Mouse (Mus musculus) frontal cortex, postnatal 10 days (tissue): ENCODE results near the gene Grik1.

Experiments
- DNase-seq, 2 experiments: peaks; one replicate each; pipeline ENCODE4 v3.0.0; 2022; ENCODE audit warnings: low spot score in 2 of 2, mixed read lengths in 1 of 2

Grik1 gene

DNA sequence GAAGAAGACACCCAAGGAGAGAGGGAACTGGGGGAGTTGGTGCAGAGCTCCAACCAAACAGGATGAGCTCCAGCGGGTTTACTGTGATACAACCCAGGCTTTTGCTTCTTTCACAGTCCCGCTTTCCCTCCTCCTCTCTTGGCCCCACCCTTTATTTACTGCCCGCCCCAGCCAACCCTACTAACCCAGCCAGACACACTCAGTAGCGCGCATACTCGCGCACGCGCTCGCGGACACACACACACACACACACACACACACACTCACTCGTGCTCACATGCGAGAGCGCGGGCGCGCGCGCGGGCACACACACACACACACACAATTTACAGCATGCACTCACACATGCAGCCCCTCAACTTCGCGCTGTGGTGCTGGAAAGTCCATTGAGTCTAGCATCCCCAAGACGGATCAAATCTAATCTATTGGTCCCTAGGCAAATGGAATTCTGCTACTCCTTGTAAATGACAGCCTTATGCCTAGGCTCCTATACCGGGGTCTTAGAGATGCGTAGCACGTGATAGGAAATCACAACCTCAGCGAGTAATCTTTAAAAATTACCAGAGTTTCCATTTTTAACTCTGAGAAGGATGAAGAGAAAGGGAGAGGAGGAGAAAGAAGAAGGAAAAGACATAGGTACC, at the start of gene Grik1:
Gene Grik1 (minus strand): TSS at position 134 of the 641 bp plus-strand sequence.
- DNase-seq: peak; percentile 38 to 39

DNA sequence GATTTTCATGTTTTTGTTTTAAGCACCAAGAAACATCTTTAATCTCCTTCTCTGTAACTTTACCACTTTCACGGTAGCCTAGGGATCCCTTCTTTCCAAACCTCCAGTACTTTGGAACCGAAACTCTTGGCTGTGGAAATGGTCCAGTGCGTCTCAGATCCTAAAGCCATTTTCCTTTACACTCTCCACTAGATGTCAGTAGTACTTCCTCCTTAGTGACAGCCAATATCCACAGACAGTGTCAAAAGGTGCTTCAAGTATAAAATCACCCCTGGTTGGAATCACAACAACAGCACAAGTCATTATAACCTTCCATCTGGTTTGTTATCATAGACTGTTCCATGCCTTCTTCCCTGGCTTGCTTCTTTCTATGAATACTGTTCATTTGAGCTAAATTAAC, 4.1 kb upstream of the Grik1 start:
- no peak for DNase-seq

DNA sequence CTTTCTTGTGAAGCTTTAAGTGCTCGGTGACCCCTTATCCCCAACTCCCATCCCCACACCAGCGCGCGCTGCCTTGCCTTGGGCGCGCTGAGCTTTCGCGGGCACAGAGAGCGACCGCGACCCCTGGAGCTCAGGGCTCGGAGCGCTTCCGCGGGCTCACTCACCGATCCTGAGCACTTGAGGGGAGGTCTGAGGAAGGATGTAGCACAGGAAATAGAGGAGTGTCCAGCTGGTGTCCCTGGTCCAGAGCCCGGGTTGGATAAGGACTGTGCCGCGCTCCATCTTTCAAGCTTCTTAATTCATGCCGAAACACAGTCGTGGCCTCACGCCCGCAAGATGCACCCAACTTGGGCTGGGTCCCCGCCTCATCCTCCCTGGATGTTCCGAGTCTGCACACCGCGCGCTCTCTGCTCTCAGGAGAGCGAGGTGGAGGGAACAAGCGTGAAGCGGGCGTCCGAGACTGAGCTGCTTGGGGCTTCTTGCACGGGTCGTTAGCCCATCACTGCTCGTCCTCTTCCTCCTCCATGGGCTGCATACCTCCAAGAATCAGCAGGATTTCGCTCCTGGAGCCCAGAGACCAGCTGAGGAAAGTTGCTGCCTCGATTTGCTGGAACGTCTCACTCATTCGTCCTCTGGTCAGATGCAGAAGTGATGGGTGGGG, 514 bp downstream of the Grik1 start:
- peak in 1 of 2 experiments; percentile 12 for DNase-seq

DNA sequence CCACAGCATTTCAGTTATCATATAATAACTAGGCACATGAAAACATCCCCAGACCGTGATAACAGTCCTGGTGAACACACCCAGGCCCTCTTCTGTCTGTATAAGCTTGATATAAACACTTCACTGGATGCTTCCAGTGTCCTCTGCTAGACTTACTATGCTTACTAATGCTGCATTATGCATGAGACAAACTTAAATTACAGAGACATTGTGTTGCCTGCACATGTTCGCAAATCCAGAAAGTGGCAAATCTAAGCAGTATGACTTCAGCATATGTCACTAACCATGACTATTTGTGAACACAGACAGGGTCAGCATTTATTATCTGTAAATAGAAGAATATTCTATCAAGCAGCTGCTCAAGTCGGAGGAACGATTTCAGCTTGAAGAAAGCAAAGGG, 31.7 kb downstream of the Grik1 start:
- no peak for DNase-seq

DNA sequence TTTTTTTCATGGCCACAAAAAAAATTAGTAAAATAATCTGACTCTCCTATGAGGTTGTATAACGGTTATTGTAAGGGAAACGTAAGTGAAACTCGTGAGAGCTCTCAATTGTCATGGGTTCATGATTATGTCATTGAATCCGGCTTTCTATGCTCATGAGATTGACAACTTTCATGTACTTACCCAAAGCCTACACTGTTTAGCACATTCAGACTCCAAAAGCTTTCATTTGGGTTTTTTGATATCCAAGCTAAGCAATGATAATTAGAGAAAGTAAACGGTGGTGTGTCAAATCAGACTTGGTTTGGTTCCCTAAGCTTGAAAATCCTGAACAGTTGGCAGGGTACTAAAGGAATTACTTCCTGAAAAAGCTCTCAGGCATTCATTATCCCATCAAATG, 33.0 kb downstream of the Grik1 start:
- no peak for DNase-seq

DNA sequence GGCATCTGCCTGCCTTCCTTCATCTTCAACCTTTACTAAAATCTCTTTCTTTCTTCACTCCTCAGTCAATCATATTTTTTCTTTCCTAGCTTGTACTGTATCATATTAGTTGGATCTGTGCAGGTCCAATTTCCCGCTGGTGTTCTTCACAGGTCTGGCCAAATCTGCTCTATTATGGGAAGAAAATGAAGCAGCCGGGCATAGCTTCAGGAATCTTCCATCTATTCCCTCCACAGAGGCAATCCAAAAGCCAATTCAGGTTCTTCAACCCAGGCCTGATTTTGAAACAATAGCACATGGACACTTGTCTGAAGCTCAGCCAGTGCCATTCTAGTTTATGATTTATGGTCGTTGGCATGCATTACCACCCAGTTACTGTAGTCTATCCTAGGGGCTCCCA, 34.0 kb downstream of the Grik1 start:
- no peak for DNase-seq

DNA sequence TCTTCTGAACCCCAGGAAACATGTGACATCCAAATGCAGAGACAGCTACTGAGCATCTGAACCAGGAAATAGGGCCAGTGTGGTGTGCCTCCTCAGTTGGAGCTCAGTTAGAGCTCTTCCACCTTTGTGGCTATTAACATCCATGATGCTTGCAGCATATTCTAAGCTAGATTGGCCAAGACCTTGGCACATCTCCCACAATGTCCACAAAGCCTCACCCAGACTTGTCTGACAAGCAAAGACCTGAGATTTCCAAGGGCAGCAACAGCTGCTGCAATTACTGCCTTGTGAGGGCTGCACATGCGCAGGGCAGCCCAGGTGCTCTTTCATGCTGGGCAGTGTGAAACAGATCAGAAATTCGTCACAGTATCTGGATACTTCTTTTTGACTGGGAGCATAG, 37.4 kb downstream of the Grik1 start:
- DNase-seq: no peak

DNA sequence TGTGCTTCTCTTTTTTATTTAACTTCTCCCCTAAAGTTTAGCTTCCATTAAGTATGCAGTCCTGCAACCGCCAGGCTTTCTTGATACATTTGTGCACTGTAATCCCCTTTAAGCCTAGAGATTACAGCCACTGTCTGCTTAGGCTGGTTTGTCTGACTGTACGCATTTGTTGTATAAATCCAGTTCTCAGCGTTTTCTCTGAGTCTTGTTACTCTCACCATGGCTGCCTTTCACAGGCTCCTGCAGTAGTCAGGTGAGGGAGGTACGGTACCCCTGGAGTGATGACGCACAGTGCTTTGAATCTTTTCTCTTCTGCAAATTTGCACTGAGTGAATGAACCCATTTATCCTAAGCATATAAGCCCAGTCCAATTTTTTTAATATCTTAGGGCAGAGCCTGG, 39.0 kb downstream of the Grik1 start:
- no peak for DNase-seq

DNA sequence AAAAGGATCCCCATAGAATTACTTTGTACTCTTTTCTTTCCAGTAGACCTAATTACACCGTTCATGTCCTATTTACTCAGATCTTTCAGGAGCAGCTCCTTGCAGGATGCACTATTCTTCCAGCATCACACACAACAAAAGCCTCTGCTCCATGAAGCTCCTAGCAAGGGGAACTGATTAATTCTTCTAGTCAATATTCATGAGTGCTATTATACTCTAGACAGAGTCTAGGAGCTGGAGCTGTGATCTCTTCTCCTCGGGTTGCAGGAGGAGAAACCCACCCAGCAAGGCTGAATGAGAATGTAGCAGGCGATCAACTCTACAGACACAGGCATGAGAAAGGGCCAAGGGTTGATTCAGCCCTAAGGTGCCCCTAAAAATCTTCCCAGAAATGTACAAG, 40.2 kb downstream of the Grik1 start:
- DNase-seq: no peak

DNA sequence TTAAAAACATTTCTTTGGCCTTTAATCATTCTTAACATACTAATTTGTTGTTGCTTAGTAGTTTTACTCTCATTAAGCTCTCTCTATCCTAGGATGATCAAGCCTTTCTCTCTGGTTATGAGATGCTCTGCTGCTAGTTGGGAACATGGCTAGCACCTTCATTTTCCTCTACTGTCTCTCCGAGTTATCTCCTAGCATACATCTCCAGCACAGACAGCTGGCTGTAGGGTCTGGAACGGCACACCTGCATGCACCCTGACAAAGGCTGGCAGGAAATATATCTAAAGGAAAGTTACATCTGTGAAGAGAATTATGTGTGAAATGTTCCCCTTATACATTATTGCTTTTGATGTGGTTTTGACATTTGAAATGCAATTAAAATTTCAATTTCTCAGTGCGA, 42.5 kb downstream of the Grik1 start:
- no peak for DNase-seq

DNA sequence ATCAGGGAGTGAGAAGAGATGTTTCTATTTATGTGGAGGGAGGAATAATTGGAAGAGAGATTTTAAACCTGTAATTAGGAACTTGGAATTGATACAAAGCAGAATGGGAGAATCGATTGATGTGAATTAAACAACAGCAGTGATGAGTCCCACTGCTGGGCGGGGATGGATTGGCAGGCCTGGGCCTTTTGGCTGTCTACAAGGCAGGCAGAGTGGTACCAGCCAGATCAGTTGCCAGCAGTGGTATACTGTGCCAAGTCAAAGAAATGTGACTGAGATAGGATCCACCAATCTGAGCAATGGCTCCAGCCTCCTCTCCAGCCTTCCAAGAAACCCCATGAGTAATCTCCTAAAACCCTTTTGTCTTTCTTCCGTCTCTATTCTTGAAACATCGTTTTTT, 45.4 kb downstream of the Grik1 start:
- DNase-seq: peak in 1 of 2 experiments; percentile 11

DNA sequence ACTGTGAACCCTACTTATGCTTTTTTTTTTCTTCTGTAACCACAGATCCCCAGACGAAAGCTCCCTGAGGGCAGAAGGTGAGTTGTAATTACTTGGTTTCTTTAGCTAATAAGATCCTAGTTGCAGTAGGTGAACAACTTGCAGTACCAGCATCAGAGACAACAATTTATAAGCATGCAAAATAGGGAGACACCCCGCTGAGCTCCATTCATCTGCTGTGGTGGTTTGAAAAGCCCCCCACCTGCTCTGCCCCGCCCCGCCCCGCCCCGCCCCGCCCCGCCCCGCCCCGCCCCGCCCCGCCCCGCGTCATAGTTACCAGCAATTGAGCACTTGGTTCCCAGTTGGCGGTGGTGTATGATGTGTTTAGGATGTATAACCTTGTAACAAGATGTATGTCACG, 64.4 kb downstream of the Grik1 start:
- DNase-seq: no peak

DNA sequence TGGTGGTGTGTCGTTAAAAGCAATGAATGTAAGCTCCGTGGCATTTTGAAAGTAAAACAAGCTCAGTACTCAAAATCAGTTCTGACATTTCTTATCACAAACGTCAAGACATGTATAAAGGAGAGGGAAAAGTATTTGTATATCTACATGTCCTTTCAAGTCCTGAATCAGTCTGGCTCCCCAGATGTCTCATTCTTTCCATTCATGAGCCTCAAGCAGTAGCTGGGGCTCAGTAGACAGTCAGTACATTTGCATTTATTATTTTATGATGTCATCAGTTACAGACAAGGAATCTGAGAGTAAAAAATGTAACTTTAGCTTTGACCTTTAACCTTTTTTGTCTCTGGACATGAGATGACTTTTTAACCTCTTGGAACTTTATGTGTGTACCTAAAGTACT, 68.1 kb downstream of the Grik1 start:
- DNase-seq: no peak

DNA sequence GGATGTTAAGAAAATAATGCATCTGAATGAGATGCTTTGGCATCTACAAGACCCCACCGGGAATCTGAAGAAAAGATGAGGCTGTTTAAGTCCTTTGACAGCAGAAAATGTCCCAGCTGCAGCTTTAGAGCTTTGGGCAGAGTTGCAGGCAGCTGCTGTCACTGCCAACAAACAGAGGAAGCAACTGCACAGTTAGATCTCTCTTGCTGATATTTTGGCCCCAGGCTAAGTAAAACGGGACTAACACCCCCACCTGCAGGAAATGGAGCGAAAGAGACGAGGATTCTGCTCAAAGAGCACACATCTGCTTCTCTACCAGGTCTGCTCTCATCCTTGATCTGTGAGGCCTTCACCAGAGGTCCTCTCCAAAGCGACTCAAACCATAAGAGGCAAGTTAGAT, 77.5 kb downstream of the Grik1 start:
- DNase-seq: no peak

DNA sequence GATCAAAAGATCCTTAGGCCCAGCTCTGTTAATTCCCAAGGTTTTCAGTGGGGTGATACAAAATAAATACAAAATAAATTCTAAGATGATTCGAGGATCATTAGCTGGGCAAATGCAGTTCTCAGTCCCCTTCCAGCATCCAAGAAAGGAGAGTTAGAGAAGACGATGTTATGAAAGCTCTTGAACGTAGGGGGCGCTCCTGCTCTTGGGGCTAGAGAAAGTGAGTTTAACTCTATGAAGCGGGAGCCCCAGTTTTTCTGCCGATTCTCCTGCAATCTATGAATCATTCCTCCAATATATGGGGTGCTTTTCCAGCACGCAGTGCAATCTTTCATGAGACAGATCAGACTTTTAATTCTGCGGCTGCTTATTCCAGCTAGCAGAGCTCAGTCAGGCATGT, 78.2 kb downstream of the Grik1 start:
- DNase-seq: no peak

DNA sequence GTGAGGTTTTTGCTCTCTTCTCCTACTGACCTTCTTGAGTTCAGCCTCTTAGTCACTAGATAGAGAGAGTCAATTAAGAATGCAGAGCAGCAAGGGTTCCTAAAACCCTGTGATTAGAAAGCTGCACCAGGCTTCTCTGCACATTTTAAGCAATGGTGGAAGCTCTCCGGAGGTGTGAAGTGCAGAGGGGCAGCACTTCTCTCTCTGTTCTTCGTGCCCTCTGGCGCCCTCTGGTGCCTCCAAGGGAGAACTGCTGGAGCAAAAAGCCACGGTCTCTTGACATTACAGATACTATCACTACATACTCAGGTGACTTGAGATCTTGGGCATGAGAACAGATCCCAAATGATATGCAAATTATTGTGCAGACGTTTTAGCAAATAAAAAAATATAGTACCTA, 85.7 kb downstream of the Grik1 start:
- peak; percentile 25 to 58 for DNase-seq

DNA sequence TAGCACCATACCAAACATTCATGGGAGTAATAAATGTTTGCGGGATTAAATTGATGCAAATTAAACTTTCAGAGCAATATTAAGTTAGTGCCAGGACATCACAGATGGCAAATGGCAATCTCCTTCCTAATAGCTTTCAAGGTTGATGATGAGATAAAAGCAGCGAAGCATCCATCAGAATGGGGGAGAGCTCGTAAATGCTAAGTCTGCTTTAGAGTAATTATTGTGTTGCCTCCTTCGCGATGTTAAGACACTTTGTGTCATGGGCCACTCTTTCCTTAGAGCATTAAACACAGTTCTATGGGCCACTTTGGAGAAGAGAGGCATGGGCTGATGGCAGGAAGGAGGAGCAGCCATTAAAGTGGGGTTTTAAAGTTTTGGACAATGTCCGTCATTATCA, 86.1 kb downstream of the Grik1 start:
- no peak for DNase-seq

DNA sequence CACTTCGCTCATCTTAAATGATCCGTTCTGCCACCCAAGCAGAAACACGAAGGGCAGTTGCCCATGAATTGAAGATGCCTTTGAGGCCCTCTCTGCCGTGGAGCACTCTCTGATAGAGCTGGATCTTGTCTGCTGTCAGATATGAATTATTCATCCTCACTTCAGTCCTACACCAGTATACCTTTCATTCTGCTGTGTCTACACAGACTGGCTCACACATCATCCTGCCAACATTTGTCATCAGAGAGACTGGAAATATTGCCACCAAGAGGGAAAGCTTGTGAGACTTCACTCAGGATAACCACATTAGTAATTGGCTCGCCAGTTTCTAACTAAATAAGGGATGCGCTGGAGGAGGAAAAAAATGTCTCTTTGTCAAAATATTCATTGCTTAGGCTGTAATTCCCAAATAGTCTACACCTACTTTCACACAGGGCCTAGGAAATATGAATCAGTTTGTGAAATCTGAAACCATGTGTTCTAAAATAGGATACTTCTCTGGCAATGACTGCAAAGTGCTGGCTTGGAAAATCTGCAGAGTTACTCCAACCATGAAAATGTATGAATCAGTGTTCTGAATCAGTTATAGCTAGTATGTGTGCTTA, 102.5 kb downstream of the Grik1 start:
- DNase-seq: no peak

DNA sequence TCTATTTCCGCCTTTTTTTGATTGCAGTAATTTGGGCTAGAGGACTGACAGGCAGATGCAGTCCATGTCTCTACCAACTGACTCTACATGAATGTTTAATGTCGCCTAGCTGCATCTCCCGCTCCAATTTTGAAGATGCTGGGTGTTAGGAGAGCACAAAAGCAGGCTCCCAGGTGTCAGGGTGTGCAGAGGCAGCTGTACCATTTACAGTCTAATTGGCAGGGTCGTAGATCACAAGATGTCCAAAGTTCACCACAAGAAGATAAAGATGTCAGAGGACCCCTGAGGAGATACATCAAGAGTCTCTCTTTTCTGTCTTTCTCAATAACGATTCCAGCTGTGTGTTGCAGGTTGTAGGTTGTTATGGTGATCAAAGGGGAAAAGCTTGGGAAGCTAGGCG, 111.3 kb downstream of the Grik1 start:
- no peak for DNase-seq

DNA sequence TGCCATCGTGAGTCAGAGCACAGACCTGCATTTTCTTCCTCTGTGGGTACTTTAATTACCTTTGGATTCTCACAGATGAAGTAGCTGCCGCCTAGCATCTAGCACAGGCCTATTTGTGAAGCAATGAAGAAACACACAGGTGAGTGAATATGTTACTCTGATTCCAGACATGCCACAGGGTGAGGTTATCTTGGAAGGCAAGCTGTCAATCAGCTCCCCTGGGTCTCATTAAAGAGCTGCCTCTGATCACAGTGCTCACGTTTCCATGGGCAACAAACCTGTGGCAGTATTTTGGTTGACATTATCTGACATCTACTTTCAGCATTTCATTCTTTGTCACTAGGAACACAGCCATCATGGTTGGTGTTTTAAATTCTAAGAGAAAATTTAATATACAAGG, 112.7 kb downstream of the Grik1 start:
- DNase-seq: no peak

DNA sequence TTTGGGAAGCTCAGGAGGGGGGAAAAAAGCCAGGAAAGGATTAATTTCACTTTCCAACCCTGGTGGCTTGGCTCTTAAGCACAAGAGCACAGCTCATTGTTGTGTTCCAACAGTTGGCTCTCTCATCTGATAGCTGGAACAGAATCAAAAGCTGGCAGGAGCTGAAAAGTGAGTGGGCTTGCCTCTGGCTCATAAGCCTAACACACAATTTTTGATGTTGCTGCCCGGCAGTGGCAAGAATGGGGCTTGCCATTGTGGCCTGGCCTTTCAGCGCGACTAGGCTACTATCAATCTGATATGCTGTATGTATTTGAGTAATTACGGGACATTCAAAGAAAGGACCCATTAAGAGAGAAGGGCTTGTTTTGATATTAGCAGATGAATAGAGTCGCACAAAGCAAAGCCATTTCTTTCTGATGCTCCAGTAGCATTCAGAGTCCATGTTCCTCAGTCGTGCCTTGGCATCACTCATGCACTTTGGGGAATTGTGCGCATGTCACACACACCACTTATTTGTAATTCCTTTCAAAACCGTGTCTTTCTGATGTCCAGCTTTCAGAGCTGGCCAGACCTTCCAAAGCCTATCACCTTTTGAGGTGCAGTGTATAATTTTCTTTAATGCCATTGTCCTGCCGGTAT, 115.9 kb downstream of the Grik1 start:
- DNase-seq: peak; percentile 34 to 42

DNA sequence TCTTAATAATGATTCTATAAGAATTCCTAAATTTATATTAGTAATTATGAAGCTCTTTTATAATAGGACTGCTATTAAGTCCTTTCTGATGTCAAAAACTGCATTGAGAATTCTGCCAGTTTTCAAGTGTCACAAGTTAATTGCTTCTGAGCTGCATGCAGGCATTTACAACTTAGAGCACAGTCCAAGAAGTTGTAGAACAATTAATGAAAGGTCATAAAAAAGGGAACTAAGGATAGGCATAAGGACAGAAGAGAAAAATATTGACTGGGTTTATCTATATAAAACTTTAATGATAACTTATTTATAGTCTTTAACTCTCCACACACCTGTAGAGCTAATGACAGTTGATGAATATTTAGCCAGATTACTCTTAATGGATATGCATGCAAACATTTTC, 123.5 kb downstream of the Grik1 start:
- no peak for DNase-seq

DNA sequence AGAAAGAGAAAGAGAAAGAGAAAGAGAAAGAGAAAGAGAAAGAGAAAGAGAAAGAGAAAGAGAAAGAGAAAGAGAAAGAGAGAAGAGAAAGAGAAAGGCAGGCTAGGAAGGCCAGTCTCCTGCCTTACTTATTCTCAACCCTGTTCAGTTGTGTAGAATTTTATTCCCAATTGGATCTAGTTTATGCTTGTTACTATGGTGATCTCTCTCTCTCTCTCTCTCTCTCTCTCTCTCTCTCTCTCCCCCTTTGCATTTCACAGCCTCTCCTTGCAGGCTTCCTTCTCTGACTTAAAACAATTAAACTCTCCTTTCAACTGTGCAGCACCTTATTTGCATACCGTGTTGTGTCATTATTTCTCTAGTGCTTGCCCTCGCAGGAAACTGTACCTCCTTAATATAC, 147.5 kb downstream of the Grik1 start:
- no peak for DNase-seq
